Mouse (Mus musculus) urinary bladder, postnatal 14 days (tissue): ENCODE data around the gene Mlf2.
A peak's percentile ranks its signal among the peaks of the same experiment; 100 is the strongest.

ENCODE experiments used
- DNase-seq: peaks from one replicate; pipeline ENCODE4 v3.0.0; 2021; ENCODE audit warnings: low spot score

Gene Mlf2

DNA sequence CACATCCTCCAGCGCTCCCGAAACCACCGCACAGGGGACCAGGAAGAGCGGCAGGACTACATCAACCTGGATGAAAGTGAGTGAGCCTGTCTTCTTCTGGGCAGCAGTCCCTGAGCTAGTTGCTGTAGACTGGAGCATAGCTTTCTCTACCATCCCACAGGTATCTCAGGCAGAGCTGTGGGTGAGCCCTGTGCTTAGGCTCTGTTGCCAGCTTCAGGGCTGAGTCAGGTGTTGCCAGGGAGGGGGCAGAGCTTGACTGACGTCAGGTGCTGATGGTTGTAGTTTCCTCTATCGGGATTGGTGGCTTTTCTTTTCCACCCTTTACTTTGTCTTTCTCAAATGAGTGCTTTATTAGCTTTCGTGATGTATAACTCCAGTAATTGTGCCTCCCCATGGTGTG is 3.5 kb downstream of the Mlf2 start:
- no peak for DNase-seq

DNA sequence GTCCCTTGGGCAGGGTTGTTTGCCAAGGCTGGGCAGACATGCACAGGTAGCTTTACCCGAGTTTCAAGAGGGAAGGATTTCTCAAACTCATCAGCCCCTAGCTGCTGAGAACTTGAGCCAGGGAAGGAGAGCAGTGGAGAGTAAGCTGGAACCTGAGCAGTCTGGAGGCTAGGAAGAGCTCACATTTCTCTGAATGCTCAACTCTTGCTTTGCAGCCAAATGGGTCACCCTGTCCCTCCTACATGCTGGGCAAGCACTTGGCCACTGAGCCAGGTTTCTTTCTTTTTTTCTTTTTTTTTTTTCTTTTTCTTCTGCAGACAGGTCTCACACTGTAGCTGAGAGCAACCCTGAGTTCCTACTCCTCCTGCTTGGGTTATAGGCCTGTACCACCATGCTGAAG is 5.5 kb downstream of the Mlf2 start:
- no peak for DNase-seq

DNA sequence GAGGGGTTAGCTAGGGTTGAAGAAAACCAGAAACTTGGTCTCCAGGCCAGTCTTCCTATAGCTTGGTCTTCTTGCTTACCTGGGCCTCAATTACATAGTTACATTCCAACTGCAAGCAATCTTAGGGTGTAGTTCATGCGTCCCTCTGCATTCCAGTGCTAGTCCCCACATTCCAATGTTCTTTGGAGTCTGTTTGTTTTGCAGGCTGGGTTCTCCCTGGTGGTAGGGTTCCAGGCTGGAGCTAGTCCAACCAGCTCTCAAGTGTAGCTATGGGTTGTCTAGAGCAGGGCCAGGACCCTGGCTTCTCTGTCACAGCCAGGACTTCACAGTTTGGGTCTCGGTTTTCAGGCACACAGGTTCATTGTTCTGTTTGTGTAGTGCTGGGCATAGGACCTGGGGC is 6.3 kb downstream of the Mlf2 start:
- DNase-seq = no peak

DNA sequence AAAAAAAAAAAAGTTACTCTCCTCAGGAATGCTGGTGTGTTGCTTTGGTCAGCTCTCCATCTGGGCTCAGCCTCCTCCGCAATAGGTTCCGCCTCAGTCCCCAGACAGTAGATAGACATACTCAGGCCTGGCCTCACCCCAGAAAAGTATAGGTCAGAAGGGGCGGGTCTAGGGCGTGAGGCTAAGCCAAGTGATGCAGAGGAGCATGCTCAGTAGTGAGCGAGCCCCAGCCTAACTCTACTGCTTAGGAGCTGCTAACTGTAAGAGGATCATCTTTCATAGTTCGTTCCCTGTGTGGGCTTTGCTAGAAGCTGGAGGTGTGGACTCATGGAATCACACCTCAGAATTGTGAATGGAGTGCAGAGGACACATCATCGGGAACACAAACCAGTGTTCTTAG is 7.4 kb downstream of the Mlf2 start:
- DNase-seq = no peak

DNA sequence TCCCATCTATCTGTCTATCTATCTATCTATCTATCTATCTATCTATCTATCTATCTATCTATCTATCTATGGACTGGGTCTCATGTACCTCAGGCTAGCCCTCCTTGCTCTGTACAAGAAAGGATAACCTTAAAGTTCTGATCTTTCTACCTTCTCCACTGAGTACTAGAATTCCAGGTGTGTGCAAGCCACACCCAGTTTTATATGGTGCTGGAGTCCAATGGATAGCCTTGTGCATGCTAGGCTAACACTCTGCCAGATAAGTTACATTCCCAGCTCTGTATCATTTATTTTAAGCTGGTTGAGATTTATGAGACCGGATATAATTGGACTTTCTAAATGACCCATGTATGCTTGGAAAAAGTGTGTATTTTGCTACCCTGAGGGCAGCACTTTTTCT is 10.5 kb downstream of the Mlf2 start:
- no peak for DNase-seq

DNA sequence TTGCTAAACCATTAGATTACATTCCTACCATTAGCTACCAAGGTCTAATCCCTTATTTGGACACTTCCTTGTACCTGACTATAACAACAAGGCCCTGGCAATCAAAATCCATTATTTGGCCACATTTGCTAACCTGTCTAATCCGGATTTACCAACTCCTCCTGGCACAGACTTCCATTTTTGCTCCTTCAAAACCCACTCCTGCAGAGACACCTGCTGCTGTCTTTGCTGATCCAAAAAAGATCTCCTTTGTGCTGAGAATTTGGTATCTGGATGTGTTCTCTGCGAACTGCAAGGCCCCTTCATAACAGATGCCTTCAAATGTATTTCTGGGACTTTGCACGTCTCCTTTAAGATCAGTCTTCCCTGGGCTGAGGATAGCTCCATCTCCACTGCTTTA is 12.3 kb downstream of the Mlf2 start:
- DNase-seq = no peak

DNA sequence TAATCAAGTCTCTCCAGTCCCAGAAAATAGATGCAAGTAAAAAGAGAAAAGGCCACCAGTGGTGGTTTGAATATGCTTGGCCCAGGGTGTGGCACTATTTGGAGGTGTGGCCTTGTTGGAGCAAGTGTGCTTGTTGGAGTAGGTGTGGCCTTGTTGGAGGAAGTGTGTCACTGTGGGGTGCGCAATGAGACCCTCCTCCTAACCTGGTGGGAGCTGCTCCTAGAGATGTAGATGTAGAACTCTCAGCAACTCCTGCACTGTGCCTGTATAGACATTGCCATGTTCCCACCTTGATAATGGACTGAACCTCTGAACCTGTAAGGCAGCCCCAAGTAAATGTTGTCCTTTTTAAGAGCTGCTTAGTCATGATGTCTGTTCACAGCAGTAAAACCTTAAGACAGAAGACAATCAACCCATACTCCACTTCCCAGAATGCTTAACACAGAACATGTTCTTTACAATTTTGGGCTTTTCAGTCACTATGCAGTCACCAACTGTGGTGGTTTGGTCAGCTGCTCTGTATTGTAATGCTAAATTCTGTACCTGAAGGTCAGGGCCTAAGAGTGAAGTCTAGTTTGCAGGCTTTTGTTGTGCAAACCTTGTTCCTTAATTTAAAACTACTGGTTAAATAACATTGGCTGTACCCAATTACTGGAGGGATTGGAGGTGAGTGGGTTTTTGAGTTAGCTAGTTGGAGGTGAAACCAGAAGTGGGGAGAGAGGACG is 23.0 kb downstream of the Mlf2 start:
- no peak for DNase-seq

DNA sequence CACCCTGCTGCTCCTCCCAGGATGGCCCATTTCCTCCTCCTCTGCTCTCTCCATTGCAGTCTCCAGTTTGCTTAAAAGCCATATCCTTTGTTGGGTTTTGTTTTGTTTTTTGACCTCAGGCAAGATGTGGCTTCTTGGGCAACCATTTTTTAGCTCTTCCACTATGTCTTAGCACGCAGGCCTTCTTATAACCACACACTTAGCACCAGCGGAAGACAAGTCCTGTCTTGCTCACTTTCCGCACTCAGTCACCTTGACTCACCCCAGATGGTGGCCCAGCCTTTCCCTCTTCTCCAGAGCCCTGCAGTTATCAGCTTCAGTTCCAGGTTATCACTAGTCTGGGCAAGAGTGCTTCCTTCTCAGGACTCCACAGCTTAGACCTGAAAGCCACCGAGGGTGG is 24.0 kb downstream of the Mlf2 start:
- DNase-seq = no peak

DNA sequence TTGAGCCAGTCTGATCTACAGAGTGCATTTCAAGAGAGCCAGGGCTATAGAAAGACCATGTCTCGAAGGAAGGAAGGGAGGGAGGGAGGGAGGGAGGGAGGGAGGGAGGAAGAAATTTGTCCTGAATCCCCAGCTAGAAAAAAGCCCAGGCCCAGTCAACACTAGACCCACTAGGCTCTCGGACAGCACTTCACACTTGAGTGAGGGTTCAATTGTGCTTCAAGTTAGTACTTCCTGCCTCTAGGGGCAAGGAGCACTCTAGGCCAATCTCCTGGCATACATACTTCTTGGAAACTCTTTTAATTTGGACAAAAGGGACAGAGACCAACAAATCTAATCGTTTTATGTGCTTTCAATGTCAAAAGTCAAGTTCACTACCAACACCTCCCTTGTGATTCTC is 26.9 kb downstream of the Mlf2 start:
- no peak for DNase-seq

DNA sequence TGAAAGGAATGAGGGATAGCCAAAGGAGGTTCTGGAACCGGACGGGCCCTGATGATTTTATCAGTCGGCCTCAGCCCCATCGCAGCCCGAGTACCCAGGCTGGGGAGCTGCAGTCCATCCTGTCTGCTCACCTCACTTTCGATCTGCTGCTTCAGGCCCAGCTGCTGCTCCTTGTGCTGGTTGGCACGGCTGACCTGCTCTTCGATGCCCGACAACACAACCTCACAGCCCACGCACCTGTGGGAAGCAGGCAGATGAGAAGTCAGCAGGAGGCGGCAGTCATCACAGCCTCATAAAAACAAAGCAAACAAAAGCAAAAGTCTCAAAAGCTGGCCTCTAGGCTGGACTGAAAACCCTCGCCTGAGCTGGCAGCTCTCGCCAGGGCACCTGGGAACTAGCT is 28.8 kb downstream of the Mlf2 start:
- DNase-seq = no peak

DNA sequence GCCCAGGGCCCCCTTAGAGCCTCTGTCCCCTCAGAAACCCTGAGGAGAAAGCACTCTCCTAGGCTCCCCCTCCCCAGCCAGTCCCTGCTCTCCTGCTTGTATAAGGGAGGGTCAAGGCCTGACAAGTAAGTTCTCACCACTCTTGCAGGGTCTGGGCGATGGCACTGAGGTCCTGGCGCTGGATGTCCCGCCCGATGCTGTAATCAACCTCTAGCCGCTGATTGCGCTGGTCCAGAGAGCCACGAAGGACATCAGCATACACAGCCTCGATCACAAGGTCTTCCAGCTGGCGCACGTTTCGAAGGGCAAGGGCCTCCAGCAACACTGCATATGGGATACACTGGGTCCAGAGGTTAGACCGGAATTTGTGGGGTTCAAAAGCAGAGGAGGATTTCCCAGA is 29.8 kb downstream of the Mlf2 start:
- no peak for DNase-seq

DNA sequence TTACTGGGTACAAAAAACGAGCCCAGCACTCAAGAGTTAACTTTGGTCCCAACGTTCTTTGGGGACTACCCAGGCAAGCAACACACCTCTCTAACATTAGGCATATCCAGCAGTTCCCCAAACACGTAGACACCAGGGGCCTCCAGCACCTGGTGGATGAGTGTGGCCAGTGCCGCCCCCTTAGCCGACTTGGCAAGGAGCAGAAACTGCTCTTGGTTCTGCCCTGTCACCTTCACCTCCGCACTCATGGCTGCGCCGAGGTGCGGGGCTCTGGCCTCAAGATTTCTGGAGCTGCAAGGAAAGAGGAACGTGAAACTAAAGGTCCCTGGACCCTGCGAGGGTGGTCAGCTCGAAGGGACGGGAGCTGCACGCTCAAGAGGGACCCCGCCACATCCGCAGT is 33.5 kb downstream of the Mlf2 start:
- DNase-seq = no peak

DNA sequence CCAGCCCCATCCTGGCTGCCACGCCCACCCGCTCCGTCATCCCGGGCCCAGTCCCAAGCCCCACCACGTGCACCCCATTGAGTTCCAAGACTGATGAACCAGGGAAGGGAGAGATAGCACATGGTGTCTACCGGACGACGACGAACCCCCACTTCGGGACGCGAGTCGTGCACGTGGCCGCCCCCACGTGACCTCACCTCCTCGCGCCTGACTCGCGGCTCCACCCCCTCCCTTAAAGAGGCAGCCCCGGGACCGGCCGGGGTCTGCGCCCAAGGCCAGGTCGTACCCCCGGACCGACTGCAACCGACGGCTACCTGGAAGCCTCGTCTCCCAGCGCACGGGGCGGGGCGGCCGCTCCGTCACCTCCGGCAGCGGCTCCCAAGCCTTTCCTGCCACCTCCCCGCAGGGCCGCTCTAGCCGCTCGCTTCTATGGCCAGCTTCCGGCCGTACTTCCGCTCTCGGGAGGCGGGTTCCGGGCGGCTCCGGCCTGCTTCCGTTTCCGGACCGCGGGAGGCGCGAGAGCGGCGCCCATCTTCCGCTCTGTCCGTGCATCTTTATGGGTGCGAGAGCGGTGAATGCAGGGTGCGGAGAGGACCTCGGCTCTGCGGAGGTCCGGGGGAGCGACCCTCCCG is 34.0 kb downstream of the Mlf2 start, which contains the start of gene Cops7a:
Gene Cops7a, minus strand, starts transcription at position 451 of the 632 bp plus-strand sequence.
- DNase-seq = peak; percentile 97

DNA sequence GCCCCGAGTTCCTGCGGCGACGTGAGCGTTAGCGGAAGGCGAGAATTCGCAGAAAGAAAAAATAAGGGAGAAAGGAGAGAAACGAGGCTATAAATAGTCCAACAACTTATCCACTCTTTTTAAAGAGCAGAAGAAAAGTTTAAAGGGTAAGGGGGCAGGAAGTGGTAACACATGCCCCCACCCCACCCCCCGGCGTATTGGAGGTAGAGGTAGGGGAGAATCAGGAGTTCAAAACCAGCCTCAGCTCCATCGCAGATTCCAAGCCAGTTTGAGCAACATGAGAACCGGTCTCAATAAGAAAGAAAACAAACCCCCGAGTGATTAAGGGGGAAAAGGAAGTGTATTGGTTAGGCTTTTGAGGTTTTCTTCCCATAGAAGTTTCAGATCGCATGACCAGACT is 34.6 kb downstream of the Mlf2 start:
- no peak for DNase-seq

DNA sequence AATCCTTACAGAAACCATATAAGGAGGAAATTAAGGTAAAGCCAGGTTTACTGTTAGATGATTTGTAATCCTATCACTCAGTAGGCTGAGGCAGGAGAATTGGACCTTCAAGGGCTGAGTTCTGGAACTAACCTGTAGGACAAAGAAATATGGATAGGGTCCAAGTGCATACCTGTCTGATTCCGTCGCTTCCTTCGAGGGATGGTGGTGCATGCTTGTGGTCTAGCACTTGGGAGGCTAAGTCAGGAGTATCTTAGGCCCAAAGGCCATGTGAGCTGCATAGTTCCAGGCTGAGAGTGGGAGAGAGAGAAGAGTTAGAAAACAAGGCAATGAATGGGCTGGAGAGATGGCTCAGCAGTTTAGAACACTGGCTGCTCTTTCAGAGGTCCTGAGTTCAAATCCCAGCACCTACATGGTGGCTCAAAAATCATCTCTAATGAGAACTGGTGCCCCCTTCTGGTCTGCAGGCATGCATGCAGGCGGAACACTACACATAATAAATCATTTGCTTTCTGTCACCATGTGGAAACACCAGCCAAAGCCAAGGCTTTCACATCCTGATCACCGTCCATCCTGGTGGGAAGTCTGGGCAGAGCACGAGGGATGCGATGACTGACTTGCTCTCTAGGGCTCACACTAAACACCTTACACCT is 35.4 kb downstream of the Mlf2 start:
- no peak for DNase-seq

DNA sequence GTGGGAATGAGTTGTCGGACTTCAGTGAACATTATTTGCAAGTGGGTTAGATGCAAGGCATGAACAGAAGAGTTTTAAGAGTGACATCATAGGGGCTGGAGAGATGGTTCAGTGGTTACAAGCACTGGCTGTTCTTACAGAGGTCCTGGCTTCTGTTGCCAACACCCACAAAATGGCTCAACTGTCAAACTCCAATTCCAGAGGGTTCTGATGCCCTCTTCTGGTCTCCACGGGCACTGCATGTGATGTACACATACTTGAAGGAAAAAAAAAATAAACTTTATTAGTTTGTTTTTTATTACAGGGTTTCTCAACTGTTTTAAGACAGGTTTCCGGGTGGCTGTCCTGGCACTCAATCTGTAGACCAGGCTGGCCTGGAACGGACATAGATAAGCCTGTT is 36.6 kb downstream of the Mlf2 start:
- DNase-seq = peak; percentile 47
